Mouse (Mus musculus): ENCODE measurements around the gene Gm17349. TPM values are rescaled to one million over a fixed set of nuclear protein-coding genes. Genes with fewer than 3 reads are reported as not detected.
A peak's percentile ranks its signal among the peaks of the same experiment; 100 is the strongest.

Gm17349 gene
- total RNA-seq, 2 experiments from 2014 or later, result not detected

DNA sequence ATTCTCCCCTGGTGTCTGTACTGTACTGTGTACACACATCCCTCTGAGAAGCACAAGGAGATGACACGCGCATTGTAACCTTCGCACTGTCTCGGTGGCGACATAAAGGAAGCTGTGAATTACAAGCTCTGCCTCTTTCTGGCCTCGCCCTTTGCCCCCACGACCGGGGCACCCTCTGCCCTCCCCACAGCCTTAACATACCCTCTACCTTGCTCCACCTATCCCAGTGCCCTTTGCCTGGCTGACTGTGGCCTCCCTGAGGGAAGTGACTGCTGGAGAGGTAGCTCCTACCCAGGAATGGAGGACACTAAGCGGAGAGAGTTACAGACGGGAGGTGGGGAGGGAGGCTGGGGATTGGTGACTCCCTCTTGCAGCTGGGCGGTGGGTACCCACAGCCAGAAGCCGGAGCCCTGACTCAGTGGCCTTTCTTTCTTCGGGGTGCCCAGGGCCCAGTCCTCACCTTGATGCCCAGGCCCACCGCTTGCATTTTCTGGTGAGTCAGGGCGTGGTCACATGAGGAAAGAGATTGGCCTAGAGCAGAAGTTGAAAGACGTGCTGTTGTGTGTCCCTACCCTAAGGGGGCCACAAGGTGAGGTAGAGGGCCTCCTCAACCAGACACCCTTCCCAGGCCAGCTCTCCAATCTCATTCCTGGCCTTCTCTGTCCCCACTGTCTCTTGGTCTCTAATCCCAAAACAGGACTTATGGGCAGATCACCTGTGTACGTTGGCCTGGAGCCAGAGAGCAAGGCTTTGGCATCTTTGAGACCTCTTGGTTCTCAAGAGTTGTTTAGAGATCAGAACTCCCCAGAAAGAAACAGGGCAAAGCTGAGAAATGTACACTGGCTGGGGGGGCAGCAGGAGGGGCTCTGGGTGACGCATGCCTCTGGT lies 4.8 kb downstream of the Gm17349 start:
- no peak for DNase-seq (ENCODE audit: low spot score)

- no peak for DNase-seq (ENCODE audit: low spot score)
These were observed 5.6 kb downstream of the Gm17349 start for GRCm38 (mm10) chr15:99699715-99700114.

DNA sequence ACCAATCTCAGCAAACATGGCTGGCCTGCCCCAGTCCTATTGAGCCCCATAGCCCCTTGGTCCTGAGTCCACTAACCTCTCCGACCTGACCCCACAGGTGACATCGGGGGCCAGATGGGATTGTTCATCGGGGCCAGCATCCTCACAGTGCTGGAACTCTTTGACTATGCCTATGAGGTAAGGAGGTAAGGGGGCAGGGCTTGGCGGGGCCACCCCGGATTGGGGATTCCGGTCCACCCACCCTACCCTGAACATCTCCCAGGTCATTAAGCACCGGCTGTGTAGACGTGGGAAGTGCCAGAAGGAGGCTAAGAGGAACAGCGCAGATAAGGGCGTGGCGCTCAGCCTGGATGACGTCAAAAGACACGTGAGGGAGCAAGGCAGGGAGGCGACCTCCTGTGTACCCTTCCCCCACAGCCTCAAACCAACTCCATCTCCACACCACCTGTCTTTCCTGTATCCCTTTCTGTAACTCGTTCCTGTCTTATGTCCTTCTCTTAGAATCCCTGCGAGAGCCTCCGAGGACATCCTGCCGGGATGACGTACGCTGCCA lies 6.7 kb downstream of the Gm17349 start:
- DNase-seq (ENCODE audit: low spot score), result no peak

DNA sequence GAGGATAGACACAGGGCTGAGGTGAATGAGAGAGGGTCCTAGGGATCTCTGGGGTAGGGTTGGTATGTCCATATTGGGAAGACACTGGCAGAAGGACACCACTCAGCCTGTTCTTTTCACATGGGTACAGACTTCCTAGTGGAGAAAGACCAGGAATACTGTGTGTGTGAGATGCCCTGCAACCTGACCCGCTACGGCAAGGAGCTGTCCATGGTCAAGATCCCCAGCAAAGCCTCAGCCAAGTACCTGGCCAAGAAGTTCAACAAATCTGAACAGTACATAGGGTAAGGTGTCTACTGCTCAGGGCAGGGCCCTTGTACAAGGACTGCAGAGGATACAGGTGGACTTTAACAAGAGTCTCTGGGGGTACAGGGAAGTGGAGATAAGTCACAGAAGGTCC lies 8.0 kb downstream of the Gm17349 start:
- DNase-seq (ENCODE audit: low spot score), result no peak

- no peak for DNase-seq (ENCODE audit: low spot score)
These were observed 13.3 kb downstream of the Gm17349 start for GRCm38 (mm10) chr15:99691976-99692375.

GRCm38 (mm10) chr15:99690924-99691323 lies 14.4 kb downstream of the Gm17349 start:
- DNase-seq (ENCODE audit: low spot score), result no peak

- peak; percentile 43 for DNase-seq (ENCODE audit: low spot score)
These were observed 16.6 kb downstream of the Gm17349 start for GRCm38 (mm10) chr15:99688712-99689111.

GRCm38 (mm10) chr15:99684156-99684555 lies 21.1 kb downstream of the Gm17349 start:
- DNase-seq (ENCODE audit: low spot score), result no peak

DNA sequence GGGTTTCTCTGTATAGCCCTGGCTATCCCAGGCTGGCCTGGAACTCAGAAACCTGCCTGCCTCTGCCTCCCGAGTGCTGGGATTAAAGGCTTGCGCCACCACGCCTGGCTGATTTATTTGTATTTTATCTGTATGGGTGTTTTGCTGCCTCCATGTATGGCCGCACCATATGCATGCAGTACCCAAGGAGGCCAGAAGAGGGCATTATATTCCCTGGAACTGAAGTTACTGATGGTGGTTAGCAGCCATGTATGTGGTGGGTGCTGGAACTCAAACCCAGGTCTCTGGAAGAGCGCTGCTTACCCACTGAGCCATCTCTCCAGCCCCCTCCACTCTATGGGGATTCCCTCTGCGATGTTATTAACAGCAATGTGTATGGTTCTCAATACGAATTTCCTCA lies 22.4 kb downstream of the Gm17349 start:
- DNase-seq (ENCODE audit: low spot score), result no peak

DNA sequence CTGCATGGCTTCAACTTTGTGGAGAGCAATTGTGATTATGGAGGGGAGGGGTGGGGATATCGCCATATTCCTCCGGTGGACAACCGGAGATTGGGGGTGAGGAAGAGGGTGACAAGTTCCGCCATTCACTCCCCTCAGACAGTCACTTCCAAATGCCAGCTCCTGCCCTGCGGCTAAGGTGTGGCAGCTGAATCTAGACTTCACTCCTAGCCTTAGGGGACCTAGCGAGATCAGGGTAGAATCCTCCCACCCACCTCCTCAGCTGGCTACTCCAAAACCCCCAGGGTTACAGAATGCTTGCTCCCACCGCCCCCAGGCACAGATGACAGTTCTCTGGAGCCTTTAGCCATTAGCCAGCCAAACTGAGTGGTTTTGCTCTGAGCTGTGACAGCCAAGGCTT lies 26.3 kb downstream of the Gm17349 start:
- no peak for DNase-seq (ENCODE audit: low spot score)

DNA sequence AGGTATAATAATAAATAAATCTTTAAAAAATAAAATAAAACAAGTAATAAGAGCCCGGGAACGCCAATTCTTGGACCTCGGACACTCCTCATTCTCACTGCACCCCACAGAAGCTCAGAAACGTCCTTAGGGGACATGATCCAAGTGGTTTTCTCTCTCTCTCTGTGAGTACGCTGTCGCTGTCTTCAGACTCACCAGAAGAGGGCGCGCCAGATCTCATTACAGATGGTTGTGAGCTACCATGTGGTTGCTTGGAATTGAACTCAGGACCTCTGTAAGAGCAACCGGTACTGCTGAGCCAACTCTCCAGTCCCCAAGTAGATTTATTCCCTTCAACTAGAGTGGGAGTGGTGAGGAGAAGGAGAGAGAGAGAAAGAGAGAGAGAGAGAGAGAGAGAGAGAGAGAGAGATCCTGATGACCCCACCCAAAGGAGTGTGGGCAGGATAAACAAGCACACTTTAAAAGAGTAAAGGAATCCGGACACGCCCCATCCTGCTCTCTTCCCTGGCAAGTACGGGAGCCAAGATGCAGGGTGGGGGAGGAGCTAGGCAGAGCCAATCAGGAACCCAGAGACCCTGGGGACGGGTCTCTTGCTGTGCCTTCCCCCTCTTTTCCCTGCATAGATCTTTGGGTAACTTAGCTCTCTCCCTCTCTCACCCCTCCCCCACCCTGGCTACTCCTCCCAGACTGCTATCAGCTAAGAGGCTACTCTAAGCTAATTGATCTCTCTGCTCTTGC lies 27.1 kb downstream of the Gm17349 start:
- DNase-seq (ENCODE audit: low spot score), result no peak

GRCm38 (mm10) chr15:99677089-99677488 lies 28.2 kb downstream of the Gm17349 start:
- DNase-seq (ENCODE audit: low spot score), result no peak

- no peak for DNase-seq (ENCODE audit: low spot score)
These were observed 30.4 kb downstream of the Gm17349 start for GRCm38 (mm10) chr15:99674866-99675265.

GRCm38 (mm10) chr15:99671783-99672182 lies 33.5 kb downstream of the Gm17349 start:
- DNase-seq (ENCODE audit: low spot score), result no peak

DNA sequence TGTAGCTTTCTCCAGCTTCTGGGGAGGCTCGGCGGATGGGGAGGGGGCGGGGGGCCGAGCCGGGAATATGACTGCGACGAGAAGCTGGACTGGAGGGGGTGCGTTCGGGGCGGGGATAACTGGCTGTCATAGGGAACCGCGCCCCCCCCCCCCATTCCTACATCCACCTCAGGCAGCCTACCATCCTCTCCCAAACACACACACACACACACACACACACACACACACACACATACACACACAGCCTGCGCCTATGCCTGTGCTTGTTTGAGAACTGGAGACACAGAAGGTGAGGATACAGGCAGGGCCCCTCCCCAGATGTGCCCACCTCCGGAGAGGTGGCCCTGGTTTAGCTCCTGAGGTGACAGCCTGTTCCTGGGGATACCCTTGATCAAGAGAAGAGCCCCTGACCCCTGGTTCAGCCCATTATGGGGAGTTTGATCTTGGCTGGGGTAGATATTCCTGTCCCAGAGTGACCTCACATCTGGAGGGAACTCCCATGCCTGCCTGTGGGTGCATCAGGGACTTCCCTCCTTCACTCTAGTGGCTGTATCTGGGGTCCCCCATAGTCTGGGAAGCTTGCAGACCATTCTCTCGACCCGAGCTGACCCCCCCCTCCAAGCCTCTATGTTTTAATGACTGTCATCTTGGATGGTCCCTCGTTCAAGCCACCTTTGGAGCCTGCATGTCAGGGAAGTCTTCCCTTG lies 34.2 kb downstream of the Gm17349 start:
- DNase-seq (ENCODE audit: low spot score), result no peak

DNA sequence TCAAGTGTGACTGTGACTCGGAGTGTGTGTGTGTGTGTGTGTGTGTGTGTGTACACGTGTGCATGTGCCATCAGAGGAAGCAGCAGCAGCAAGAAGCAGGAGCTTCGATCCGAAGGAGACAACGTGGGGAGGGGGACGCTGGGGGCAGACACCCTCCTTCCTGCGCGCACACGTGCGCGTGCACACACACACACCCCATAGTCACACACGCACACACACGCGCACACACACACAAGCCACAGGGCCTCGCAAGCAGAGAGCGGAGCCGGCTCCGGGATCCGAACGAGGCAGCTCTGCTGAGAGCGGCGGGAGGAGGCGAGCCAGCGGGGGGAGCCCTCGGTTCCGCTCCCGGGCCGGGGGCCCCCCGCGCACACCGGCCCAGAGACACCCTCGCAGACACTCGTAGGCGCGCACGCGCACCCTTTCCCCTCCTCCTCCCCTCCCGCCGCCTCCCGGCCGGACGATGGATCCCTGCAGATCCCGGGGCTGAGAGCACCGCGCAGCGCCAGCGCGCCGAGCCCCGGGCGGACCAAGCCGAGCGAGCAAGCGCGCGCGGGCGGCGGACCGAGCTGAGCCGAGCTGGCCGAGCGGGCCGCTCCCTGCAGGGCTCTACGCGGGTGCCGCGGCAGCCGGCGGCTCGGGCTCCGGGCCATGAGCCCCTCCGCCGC lies 35.0 kb downstream of the Gm17349 start, which contains the start of gene Asic1:
Gene Asic1, plus strand, starts transcription at position 215 of the 668 bp plus-strand sequence.
- peak; percentile 41 for DNase-seq (ENCODE audit: low spot score)

DNA sequence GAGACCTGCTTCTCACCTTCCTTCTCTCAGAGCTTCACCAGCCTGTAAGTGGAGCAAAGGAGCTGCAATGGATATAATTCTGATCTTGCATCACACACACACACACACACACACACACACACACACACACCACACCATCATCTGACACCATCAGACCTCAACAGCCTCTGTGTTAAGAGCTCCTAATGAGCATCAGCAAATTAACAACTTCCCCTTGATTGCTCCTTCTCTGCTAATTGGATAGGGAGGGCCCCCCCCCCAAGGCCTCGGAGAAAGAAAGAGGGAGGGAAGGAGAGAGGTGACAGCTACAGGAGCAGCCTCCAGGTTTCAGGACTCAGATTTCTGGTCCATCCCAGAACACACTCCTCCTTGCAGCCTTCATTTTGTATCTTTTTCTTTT lies 35.9 kb downstream of the Gm17349 start:
- DNase-seq (ENCODE audit: low spot score), result no peak

DNA sequence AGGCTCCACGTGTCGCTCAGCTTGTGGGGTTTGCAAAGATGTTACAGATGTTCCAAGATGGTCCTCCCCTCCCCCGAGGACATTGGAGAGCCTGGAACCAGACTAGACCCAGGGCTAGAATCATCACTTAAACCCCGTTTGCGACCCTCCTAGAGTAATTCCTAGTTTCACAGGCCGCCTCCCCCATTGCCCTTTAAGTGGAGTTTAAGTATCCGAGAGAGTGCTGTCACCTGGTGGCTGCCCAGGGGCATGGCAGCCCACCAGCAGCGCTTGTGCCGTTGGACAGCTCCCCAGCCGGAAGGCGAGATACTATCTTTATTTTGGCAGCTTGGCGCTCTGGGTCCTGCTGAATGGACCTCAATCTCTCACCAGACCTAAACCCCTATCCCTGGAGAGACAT lies 36.4 kb downstream of the Gm17349 start:
- peak; percentile 70 for DNase-seq (ENCODE audit: low spot score)

GRCm38 (mm10) chr15:99667544-99667943 lies 37.7 kb downstream of the Gm17349 start:
- no peak for DNase-seq (ENCODE audit: low spot score)

- peak; percentile 30 for DNase-seq (ENCODE audit: low spot score)
These were observed 40.5 kb downstream of the Gm17349 start for GRCm38 (mm10) chr15:99664600-99665451.

All from gastrocnemius, adult 18-20 months (tissue).